Mouse (Mus musculus): Measurements from ENCODE around the gene Fto. TPM values are rescaled to one million over a fixed set of nuclear protein-coding genes. Genes with fewer than 3 reads are reported as not detected.

Fto gene
- total RNA-seq, 1 experiment from 2014 or later, result 62.9 TPM

DNA sequence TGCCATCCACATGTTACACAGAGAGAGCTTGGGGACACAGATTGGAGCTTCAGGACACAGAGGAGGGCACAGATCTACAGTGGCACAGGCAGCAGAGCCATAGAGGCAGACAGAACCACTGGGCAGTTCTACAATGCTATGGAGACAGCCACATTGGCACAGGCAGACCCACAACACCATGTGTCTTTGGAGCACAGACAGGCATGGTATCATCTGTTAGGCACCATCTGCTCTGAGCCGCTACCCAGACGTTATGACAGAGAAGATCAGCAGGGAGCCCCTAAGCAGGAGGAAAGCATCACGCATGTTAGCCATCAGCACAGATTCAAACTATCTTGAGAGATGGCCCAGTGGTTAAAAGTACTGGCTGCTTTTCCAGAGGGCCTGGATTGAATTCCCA lies 363.6 kb downstream of the Fto start:
- ATAC-seq (replicated peaks in 1 of 2; ENCODE audit: insufficient read depth in 1 of 2, low FRiP score in 2 of 2, low TSS enrichment in 1 of 2, low read depth in 1 of 2, poor library complexity in 2 of 2, severe bottlenecking in 2 of 2), result no peak

DNA sequence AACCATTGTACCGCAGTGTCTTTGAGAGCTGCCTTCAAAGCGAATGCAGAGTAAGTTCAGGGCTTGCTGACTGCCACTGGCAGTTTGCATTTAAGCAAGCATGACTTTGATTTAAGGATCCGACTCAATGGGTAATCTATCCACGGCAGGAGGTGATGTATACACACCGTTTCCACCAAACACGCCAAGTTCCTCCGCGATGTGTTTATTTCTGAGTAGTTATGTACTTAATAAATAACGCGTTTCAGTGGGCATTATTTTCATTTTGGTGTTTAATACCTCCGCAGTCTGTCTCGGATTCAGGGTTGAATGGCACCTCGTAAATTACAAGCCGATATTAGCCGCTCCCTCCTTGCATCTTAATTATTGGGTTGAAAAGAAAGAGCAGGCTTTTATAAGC lies 366.1 kb downstream of the Fto start:
- ATAC-seq (replicated peaks in 1 of 2; ENCODE audit: insufficient read depth in 1 of 2, low FRiP score in 2 of 2, low TSS enrichment in 1 of 2, low read depth in 1 of 2, poor library complexity in 2 of 2, severe bottlenecking in 2 of 2), result no peak

DNA sequence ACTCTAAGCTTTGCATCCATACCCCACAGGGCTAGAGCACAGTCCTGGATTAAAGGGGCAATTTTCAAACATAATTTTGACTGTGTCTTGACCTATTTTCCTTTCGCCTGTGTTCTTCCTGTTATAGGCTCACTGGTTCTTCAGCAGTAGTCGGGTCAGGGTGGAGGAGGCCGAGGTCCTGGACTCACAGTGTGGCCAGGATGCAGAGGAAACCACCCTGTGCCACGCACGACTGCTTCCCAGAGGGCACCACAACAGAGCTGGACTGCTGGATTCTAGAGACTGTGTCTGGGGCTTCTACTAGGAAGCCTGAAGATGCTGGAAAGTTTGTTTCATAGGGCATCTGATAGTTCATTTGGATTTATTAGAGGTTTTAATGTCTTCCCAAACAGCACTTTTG lies 366.8 kb downstream of the Fto start:
- ATAC-seq (replicated peaks in 1 of 2; ENCODE audit: insufficient read depth in 1 of 2, low FRiP score in 2 of 2, low TSS enrichment in 1 of 2, low read depth in 1 of 2, poor library complexity in 2 of 2, severe bottlenecking in 2 of 2), result no peak

DNA sequence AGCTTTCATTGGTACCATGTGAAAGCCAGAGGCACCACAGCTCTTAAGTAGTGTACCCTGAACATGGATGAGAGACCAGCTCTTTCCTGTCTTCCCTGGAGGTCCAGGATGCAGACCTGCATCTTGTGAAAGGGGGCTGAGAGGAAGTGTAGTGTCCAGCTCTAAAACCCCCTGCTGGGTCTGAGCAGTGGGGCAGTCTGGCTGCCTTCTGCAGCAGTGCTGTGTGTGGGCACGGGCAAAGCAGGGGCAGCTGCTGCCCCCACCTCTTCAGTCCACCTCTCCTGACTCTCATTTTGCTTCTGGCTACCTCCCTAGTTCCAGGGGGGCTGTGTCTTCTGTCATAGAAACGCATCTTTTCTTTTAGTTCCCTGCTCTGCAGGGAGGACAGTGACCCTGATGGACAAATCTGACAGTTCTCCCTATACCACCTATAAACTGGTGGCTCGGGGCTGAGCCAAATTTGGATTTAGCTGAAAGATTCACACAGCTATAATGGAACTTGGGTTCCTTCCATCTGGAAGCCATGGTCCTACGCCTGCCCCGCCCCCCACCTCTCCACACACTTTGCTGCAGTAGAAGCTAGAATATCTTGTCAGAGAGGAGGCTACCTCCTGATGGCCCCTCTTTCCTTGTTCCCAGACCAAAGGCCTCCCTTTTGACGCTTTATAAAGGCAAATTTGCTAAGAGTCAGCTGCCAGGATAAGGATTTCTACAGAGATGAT lies 371.4 kb downstream of the Fto start:
- ATAC-seq (replicated peaks in 1 of 2; ENCODE audit: insufficient read depth in 1 of 2, low FRiP score in 2 of 2, low TSS enrichment in 1 of 2, low read depth in 1 of 2, poor library complexity in 2 of 2, severe bottlenecking in 2 of 2), result no peak

DNA sequence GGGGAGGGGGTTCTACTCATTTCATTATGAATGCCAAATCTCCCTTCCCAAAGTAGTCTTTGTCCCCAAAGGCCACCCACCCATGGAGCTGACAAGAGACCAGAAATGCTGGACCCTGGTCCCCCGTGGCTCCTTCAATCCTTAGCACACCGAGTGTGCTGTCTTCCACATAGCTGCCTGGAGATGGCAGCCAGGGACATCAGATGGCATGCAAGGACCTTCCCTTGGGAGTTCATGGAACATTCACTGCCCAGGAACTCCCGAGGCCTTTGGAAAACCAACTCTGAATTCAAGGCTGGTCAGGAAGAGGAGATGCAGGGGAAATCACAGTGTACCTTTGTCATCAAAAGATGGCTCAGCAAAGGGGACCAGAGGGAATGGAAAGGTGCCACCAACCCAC lies 372.1 kb downstream of the Fto start:
- no peak for ATAC-seq (replicated peaks in 1 of 2; ENCODE audit: insufficient read depth in 1 of 2, low FRiP score in 2 of 2, low TSS enrichment in 1 of 2, low read depth in 1 of 2, poor library complexity in 2 of 2, severe bottlenecking in 2 of 2)

DNA sequence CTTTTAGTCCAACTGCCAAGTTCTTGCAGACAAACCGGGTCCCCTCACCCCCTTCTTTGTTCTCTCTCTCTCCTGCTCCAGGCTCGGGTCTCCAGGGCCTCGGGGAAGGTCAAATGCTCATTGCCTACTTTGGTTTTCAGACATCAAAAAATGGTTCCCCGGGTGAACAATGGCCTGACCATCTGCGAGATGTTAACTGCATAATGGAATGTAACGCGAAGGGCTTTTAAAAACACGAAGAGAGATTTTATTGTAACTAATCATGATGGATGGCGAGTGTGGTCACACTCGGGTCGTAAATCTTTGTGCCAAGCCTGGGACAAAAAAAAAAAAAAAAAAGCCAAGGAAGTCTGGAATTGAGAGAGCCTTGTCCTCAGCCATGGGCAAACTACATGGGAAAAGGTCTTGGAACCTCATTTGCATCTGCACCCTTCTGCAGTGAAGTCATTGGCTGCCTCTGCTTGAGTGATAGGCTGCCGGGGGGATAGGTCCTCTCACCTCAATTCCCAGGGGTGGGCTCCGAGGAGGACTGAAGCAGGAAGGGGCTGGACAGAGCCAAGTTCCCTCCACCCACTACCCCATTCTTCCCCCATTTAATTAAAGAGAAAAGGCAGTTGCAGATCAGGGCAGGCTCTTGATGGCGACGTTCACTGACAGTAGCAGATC lies 378.9 kb downstream of the Fto start:
- ATAC-seq (replicated peaks in 1 of 2; ENCODE audit: insufficient read depth in 1 of 2, low FRiP score in 2 of 2, low TSS enrichment in 1 of 2, low read depth in 1 of 2, poor library complexity in 2 of 2, severe bottlenecking in 2 of 2), result 0 out of 4 replicates have a peak, but pooled peaks of 1 of the 2 experiments have one; percentile 22

DNA sequence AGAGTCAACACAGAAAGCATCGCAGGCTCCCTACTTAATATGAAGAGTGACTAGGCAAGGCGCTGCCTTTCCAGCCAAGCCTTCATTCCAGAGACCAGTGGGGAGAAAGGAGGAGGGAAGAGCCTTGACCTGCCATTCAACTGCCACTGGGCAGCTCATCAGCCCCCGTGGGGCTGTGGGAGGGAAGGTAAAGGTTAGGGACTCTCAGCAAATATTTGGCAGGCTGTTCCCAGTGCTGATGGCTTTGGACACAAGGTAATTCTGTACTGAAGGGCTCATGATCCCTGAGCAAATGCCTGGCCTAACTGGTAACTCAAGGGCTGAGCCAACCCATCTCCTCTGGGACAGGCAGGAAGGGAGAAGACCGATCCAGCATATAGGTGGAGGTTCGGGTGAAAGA lies 393.2 kb downstream of the Fto start:
- ATAC-seq (replicated peaks in 1 of 2; ENCODE audit: insufficient read depth in 1 of 2, low FRiP score in 2 of 2, low TSS enrichment in 1 of 2, low read depth in 1 of 2, poor library complexity in 2 of 2, severe bottlenecking in 2 of 2), result no peak

DNA sequence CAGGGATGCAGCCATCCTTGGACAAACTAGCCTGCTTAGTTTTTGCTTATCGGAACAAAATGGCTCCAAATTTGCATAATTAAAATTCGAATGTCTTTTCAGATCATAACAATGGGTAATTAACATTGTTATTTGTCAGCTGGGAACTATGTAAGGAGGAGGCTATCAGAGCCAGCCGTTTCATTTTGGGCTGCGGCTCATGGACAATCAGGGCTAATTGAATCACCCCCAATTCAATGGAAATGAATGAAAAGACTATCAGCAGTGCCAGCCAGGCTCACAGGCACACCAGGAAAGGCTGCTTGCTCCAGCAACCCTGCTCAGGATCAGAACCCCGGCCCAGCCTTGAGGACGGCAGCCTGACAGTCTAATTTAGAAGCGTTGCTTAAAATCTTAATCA lies 395.3 kb downstream of the Fto start:
- ATAC-seq (replicated peaks in 1 of 2; ENCODE audit: insufficient read depth in 1 of 2, low FRiP score in 2 of 2, low TSS enrichment in 1 of 2, low read depth in 1 of 2, poor library complexity in 2 of 2, severe bottlenecking in 2 of 2), result no peak

DNA sequence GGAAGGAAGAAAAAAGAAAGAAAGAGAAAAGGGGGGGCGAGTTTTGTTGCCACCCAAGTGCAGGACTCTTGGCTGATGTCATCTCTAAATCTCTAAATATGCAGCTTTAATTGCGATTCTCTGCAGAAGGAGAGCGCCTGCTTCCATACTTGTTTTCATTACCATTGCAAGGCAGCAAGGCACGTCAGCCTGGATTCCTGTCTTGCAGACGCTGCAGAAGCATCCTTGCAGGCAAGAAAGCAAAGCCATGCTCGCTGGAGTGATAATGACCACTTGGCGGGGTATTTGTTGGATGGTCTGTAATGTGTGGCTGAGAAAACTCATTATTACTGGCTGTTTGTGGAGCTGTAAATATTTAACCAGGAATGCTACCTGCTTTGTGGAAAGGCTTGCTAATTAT lies 396.4 kb downstream of the Fto start:
- ATAC-seq (replicated peaks in 1 of 2; ENCODE audit: insufficient read depth in 1 of 2, low FRiP score in 2 of 2, low TSS enrichment in 1 of 2, low read depth in 1 of 2, poor library complexity in 2 of 2, severe bottlenecking in 2 of 2), result no peak

DNA sequence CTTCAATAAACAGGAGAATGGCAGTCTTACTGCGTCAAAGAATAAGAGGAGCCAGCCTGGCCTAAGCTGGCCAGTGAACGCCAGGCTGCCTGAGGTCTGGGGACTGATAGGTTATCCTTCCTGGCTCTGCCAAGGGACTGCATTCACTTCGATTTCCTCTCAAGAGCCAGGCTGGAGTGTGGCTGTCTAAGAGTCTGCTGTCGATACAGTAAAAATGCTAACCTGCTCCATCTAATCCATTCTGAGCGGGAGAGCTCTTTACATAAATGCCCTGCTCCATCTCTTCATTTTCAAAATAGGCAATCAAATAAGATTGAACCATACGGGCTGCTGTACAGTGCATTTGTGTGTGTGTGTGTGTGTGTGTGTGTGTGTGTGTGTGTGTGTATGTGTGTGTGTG lies 397.9 kb downstream of the Fto start:
- no peak for ATAC-seq (replicated peaks in 1 of 2; ENCODE audit: insufficient read depth in 1 of 2, low FRiP score in 2 of 2, low TSS enrichment in 1 of 2, low read depth in 1 of 2, poor library complexity in 2 of 2, severe bottlenecking in 2 of 2)

DNA sequence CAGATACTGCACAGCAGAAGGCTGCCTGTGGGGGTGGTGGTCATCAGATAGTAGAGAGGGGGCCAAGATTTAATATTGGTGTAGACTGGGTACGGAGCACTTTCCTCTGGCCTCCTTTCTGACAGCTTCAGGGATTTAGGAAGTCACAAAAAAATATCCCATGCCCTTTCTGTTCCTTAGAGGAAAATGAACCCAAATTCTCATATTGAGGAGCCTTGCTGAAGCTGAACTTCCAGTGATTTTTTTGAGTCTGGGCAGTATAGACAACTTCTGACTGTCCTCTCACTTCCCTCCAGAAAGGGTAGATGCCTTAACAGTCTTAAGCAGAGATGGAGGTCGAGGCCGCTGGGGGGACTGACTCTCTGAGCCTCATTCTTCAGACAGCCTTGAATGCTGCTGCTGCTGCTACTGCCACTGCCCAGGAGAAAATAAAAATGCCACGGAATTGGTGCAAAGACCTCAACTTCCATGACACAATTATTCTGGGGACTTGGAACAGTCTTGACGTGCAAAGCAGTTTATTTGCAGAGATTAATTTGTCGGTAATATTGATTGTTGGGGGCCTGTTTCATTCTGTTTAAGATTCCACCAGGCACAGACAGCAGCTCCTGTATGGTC lies 398.8 kb downstream of the Fto start:
- no peak for ATAC-seq (replicated peaks in 1 of 2; ENCODE audit: insufficient read depth in 1 of 2, low FRiP score in 2 of 2, low TSS enrichment in 1 of 2, low read depth in 1 of 2, poor library complexity in 2 of 2, severe bottlenecking in 2 of 2)

DNA sequence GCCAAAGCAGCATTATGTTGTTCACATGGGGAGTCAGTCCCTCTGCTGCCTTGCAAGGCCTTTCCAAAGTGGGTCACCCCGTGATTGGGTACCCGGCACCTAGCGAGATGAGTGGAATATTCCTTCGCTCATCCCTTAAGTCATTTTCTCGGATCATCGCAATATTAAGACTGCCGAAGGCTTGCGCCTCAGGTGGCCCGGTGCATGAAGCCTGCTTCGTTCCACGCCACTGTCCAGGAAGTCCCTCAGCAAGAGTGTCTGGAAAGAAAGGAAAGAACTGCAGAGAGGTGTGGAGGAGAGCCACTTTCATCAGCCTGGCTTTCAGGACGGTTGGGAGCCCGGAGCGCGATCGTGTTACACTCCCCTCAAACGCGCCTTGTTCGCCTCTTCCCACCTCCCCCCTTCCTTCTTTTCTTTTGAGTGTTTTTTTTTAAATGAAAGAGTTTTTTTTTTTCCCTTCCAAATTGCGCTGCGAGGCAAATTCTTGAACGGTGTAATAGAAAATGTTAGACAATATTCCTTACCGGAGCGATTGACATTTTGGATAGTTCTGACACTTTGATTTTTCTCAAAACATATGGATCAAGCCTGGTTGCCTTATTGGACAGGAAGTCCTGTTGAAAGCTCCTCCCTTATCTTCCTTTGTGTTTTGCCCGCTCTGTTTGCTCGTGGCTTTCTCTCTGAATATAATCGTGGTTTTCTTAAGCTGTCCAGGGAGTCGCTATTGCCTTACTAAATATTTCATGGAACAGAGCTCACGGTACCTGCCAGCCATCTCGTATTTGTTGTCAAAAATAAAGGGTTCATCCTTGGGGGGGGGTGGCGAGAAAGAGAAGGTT lies 399.6 kb downstream of the Fto start:
- ATAC-seq (replicated peaks in 1 of 2; ENCODE audit: insufficient read depth in 1 of 2, low FRiP score in 2 of 2, low TSS enrichment in 1 of 2, low read depth in 1 of 2, poor library complexity in 2 of 2, severe bottlenecking in 2 of 2), result no peak

DNA sequence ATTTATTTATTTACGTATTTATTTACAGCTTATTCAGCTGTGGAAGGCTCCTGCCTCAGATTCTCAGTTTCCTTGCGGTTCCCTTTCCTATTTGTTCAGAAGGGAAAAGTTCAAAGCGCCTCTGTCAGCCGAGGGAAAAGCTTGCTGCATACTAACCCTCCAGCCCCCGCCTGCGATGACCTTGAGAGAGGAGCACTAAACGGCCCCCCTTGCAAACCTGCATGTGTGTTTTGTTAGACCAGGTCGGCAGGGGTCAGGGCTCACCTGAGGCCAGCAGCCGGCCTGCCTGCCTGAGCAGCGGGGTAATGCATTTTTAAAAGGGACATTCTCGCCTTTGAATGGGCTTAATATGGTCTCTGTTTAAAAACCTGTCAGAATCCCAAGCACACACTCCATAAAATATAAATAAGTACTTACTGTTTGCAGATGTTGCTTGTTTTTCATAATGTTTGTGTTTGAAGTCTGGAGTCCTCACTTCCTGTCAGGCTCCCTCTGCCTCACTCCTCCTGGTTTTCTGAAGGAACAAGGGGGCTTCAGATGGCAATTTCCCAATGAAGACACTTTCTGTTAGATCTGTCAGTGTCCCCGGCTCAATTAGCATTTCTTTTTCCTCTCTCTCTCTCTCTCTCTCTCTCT lies 400.5 kb downstream of the Fto start:
- no peak for ATAC-seq (replicated peaks in 1 of 2; ENCODE audit: insufficient read depth in 1 of 2, low FRiP score in 2 of 2, low TSS enrichment in 1 of 2, low read depth in 1 of 2, poor library complexity in 2 of 2, severe bottlenecking in 2 of 2)

DNA sequence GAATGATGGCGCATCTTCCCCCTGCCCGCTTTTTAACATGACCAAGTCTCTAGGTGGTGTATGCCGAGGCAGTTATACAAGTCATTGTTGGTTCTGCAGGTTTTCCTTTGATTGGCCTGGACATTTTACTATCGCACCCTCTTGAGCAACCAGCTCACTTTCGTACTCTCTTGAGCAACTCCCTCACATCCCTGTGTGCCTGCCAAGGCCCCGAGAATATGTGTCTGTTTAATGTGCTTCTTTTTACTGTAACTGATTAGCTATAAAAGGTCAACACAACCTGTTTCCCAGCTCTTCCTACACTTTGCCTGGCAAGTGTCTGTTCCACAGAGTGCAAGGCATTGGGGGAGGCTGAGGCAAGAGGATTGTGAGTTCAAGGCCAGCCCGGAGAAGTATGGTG lies 401.4 kb downstream of the Fto start:
- no peak for ATAC-seq (replicated peaks in 1 of 2; ENCODE audit: insufficient read depth in 1 of 2, low FRiP score in 2 of 2, low TSS enrichment in 1 of 2, low read depth in 1 of 2, poor library complexity in 2 of 2, severe bottlenecking in 2 of 2)

DNA sequence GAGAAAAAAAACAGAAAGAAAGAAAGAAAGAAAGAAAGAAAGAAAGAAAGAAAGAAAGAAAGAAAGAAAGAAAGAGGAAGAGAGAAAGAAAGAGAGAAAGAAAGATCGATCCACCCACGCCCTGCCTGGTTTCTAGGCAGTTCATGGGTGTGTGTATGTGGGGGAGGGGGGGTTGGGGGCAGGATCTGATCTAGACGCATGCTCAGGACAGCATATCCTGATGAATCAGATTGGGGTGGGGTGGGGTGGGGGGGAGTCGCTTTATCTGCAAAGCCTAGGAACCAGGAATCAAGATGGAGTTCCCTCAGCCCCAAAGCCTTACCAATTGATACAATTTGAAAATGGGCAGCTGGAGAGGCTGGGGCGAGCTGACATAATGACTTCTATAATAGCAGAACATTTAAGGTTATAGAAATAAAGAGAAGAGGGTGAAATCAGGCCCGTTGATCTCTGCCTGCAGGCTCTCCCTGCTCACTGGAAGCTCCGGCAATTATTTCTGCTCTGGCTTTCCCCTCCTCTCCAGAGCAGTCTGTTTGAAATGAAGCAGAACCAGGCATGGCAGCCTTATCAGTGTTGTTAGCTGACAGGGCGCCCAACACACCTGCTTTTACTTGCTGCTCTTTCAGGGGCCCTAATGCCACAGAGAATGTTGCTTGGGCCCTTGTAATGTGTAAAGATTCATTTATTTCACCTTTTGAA lies 402.2 kb downstream of the Fto start:
- no peak for ATAC-seq (replicated peaks in 1 of 2; ENCODE audit: insufficient read depth in 1 of 2, low FRiP score in 2 of 2, low TSS enrichment in 1 of 2, low read depth in 1 of 2, poor library complexity in 2 of 2, severe bottlenecking in 2 of 2)

Data from hematopoietic stem cell, adult 5-6 weeks (primary cell).